Mouse (Mus musculus): ENCODE measurements around the gene Igfbp7. TPM values are rescaled to one million over a fixed set of nuclear protein-coding genes. Genes with fewer than 3 reads are reported as not detected.

Gene Igfbp7
- polyA plus RNA-seq, 1 experiment from 2014 or later, result 57.9 TPM

DNA sequence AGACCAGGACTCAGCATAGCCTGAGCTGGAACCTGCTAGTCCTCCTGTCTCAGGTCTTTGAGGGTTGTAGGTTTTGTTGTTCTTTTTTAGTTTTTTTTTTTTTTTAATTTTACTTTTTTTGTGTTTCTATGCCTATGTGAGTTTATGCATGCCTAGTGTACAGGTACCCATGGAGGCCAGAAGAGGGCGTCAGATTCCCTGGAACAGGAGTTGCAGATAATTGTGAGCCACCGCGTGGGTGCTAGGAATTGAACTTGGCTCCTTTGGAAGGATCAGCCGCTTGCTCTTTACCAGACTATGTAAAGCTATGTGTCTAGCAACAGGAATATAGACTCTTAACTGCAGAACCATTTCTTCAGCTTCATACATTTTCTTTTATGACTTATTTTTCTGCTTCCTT lies 93.6 kb downstream of the Igfbp7 start:
- Histone ChIP-seq H3K4me2 (ENCODE audit: low read length) (no peak overlapping the region), H3K9me3 (replicated peaks; ENCODE audit: control insufficient read depth, low read length, poor library complexity, severe bottlenecking) (no peaks in the 10 kb centered on the region), H3K36me3 (ENCODE audit: control insufficient read depth, insufficient read depth, low read length) (peaks cover 16% of the 10 kb centered on the region)

DNA sequence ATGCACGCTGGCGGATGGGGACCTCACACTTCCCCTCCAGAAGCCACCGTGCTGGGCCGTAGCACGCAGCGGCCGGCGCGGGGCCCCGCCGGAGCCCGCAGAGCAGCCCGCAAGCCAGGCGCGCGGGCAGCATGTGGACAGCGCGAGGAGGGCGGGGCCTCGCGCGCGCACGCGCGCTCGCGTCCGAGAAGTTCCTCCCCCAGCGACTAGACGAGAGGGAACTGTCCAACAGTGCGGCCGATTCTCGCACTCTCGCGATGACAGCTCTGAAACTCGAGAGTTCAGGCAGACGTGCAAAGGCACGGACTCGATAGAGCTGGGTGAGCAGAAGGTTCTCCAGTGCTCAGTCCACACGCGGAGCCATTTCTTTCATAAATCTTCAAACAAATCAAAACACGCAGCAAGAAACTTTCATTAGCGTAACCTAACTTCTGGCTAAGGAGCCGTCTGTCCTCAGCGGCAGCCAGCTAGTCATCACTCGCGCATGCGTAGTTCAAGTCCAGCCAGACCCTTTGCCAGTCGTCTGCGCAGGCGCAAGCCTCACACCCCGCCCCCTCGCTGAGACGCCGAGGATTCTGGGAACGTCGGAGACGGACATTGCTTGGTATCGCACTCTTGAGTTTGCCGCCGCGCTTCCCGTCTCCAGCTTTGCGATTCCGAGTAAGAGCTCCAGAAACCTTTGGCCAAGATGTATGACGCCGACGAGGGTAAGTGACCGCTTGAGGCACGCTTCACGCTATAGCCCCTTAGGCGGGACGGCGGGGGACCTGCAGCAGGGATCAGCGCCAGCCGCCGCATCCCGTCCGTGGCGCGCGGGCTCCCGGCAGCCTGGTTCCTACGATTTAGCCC lies 97.7 kb downstream of the Igfbp7 start, which contains the start of the genes Noa1 and Polr2b:
Gene Noa1 (minus strand): TSS at position 161 of the 849 bp plus-strand sequence.
Gene Polr2b (plus strand): TSS at position 224 of the 849 bp plus-strand sequence.
- peak within 1 kb of the TSS; percentile 90 for H3K27ac ChIP-seq (ENCODE audit: low read length)
- peak within 1 kb of the TSS; percentile 82 for H3K9ac ChIP-seq (ENCODE audit: low read depth, low read length)
- H3K4me2 ChIP-seq (ENCODE audit: low read length), result peak within 1 kb of the TSS; percentile 99
- H3K4me1 ChIP-seq (ENCODE audit: control insufficient read depth, insufficient read depth, low read length), result peaks cover 22% of the 10 kb centered on the region
- H3K4me3 ChIP-seq (ENCODE audit: low read depth, low read length), result peak within 1 kb of the TSS; percentile 76
- WGBS, result under 1% methylated on average over 84 of the region's 85 CpGs
- peaks cover 12% of the 10 kb centered on the region; the same call in 1 of the 2 replicates for H3K36me3 ChIP-seq (ENCODE audit: control insufficient read depth, insufficient read depth, low read length)
- no peaks in the 10 kb centered on the region for H3K9me3 ChIP-seq (replicated peaks; ENCODE audit: control insufficient read depth, low read length, poor library complexity, severe bottlenecking)
- ATAC-seq, result peak; percentile 96
- no peaks in the 10 kb centered on the region for H3K27me3 ChIP-seq (ENCODE audit: control insufficient read depth, insufficient read depth, low read depth, low read length)

More for the DNA sequence above, 93.6 kb downstream of the Igfbp7 start:
- no peaks in the 10 kb centered on the region for H3K27me3 ChIP-seq (ENCODE audit: control insufficient read depth, insufficient read depth, low read depth, low read length)
- no peak overlapping the region for H3K9ac ChIP-seq (ENCODE audit: low read depth, low read length)
- WGBS, result 93% methylated on average over 4 of the region's 4 CpGs
- no peak overlapping the region for H3K4me3 ChIP-seq (ENCODE audit: low read depth, low read length)
- H3K27ac ChIP-seq (ENCODE audit: low read length), result no peak overlapping the region
- ATAC-seq, result no peak
- H3K4me1 ChIP-seq (ENCODE audit: control insufficient read depth, insufficient read depth, low read length), result peaks cover 10% of the 10 kb centered on the region

DNA sequence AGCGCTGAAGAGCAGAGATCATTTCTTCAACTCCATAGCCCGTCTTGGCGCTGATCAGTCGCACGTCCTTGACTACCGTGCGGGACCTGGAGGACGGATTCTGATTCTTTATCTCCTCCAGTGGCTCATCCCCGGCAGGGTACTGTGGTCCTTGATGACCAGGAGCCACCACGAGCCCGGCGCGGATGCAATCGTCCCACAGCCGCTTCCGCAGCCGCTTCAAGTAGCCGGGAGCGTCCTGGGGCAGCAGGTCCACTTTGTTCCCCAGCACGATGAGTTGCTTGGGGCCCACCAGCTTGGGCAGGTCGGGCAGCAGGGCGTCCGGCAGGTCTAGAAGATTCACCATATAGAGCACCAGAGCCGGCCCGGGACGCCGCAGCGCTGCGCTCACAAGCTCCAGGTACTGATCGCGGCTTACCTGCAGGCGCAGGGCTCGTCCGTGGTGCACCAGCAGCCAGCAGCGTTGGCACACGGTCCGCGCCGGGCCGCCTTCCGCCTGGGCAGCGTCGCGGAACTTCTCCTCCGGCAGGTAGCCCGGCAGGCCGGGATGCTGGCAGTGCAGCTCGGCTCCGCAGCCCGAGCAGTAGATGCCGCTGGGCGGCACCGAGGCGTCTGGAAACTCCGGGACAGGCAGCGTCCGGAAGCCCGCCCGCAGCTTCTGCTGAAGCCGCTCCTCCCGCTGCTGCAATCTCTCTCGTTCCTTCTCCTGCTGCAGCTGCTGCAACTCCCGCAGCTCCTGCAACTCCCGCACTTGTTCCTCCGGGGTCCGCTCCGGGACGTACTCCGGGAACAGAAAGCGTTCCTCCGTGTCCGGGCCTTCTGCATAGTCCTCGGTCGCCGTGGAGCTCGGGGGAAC lies 98.6 kb downstream of the Igfbp7 start:
- Histone ChIP-seq H3K9me3 (replicated peaks; ENCODE audit: control insufficient read depth, low read length, poor library complexity, severe bottlenecking) (no peaks in the 10 kb centered on the region), H3K9ac (ENCODE audit: low read depth, low read length) (peak overlapping the region; percentile 82), H3K4me3 (ENCODE audit: low read depth, low read length) (peak overlapping the region; percentile 76), H3K4me2 (ENCODE audit: low read length) (peak overlapping the region; percentile 99), H3K4me1 (ENCODE audit: control insufficient read depth, insufficient read depth, low read length) (peaks cover 22% of the 10 kb centered on the region), H3K36me3 (ENCODE audit: control insufficient read depth, insufficient read depth, low read length) (peaks cover 11% of the 10 kb centered on the region; the same call in 1 of the 2 replicates), H3K27me3 (ENCODE audit: control insufficient read depth, insufficient read depth, low read depth, low read length) (no peaks in the 10 kb centered on the region), H3K27ac (ENCODE audit: low read length) (peak overlapping the region; percentile 90)
- ATAC-seq, result peak; percentile 37
- WGBS, result 0% methylated on average over 74 of the region's 76 CpGs

DNA sequence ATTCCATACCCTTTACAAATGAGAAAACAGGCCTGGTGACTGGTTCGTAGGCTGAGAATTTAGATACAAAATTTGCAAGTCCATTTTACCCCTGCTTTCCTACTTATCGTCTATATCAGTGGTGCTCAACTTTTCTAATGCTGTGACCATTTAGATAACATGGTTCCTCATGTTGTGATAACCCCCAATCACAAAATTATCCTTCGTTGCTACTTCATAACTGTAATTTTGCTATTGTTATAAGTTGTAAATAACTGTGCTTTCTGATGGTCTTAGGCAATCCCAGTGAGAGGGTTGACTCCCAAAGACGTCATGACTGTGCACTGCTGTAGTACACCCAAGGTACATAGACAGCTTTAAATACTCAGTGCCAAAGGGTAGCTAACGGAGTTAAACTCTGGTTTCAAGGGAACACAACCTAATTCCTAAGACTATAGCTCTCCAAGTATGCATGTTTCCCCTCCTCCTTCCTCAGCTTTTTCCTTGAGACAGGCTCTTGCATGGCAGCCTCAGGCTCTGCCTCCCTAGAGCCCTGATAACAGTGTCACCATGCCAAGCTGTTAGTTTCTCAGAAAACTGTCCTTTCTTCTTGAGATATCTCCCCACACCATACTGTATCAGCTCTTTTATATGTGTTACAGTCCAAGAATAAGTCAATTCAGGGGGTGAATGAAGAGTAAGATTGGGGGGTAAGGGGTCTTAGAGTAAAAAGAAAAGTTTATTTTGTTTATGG lies 99.9 kb downstream of the Igfbp7 start:
- ATAC-seq, result no peak
- H3K36me3 ChIP-seq (ENCODE audit: control insufficient read depth, insufficient read depth, low read length), result peaks cover 11% of the 10 kb centered on the region; the same call in 1 of the 2 replicates
- peak overlapping the region; percentile 76 for H3K4me3 ChIP-seq (ENCODE audit: low read depth, low read length)
- 78% methylated on average over 5 of the region's 5 CpGs for WGBS
- H3K27me3 ChIP-seq (ENCODE audit: control insufficient read depth, insufficient read depth, low read depth, low read length), result no peaks in the 10 kb centered on the region
- peaks cover 22% of the 10 kb centered on the region for H3K4me1 ChIP-seq (ENCODE audit: control insufficient read depth, insufficient read depth, low read length)
- peak overlapping the region; percentile 99 for H3K4me2 ChIP-seq (ENCODE audit: low read length)
- no peak overlapping the region for H3K27ac ChIP-seq (ENCODE audit: low read length)
- H3K9ac ChIP-seq (ENCODE audit: low read depth, low read length), result 0 out of 2 replicates have a peak overlapping the region, but pooled peaks have one; percentile 13
- H3K9me3 ChIP-seq (replicated peaks; ENCODE audit: control insufficient read depth, low read length, poor library complexity, severe bottlenecking), result no peaks in the 10 kb centered on the region

DNA sequence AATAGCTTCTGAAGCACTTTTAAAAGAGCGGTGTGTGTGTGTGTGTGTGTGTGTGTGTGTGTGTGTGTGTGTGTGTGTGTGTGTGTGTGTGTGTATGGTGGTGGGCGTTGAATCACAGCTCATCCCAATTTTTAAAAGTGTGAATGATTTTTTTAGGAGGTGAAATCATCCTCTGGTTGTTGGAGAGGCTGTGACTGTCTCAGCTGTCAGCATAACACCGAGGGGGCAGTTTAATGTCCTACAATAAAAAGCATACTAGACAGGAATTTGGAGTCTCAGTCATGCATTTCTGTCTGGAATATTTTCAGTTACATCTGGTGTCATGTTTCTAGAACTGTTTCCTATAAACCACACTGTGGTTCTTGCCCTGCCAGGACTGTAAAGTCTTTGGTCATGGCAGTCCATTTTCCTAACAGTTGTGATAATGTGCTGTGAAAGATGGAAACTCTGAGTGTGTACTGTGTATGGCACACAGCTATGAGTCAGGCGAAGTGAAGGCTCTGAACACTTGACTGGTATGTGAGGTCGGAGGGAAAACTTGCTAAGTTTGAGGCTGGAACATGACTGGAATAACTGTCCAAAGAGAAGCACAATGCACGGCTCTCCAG lies 106.4 kb downstream of the Igfbp7 start:
- H3K27ac ChIP-seq (ENCODE audit: low read length), result no peak overlapping the region
- peaks cover 30% of the 10 kb centered on the region for H3K36me3 ChIP-seq (ENCODE audit: control insufficient read depth, insufficient read depth, low read length)
- no peaks in the 10 kb centered on the region for H3K4me1 ChIP-seq (ENCODE audit: control insufficient read depth, insufficient read depth, low read length)
- WGBS, result 97% methylated on average over 6 of the region's 6 CpGs
- no peak for ATAC-seq
- no peak overlapping the region for H3K4me2 ChIP-seq (ENCODE audit: low read length)
- H3K9me3 ChIP-seq (replicated peaks; ENCODE audit: control insufficient read depth, low read length, poor library complexity, severe bottlenecking), result no peaks in the 10 kb centered on the region
- no peaks in the 10 kb centered on the region for H3K27me3 ChIP-seq (ENCODE audit: control insufficient read depth, insufficient read depth, low read depth, low read length)
- H3K9ac ChIP-seq (ENCODE audit: low read depth, low read length), result no peak overlapping the region
- no peak overlapping the region for H3K4me3 ChIP-seq (ENCODE audit: low read depth, low read length)

DNA sequence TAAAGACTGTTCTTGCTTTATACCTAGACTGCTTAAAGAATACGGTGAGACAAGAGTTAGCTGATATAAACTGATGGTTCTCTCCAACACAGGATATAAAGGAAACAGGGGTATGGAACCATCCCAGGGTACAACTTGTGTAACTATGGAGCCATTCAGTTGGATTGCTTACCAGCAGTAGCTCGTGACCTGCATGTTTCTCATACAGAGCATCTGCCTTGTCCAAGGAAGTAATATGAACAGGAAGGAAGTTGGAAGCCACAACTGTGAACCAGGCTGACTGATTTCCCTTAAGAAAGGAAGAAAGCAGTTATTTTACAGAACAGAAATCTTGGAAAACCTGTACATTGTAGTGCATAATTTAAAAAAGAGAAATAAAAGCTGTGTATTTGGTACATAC lies 108.4 kb downstream of the Igfbp7 start:
- no peak overlapping the region for H3K4me2 ChIP-seq (ENCODE audit: low read length)
- H3K27me3 ChIP-seq (ENCODE audit: control insufficient read depth, insufficient read depth, low read depth, low read length), result no peaks in the 10 kb centered on the region
- no peaks in the 10 kb centered on the region for H3K9me3 ChIP-seq (replicated peaks; ENCODE audit: control insufficient read depth, low read length, poor library complexity, severe bottlenecking)
- H3K36me3 ChIP-seq (ENCODE audit: control insufficient read depth, insufficient read depth, low read length), result peaks cover 26% of the 10 kb centered on the region
- no peak overlapping the region for H3K27ac ChIP-seq (ENCODE audit: low read length)
- WGBS, result 95% methylated on average over 2 of the region's 2 CpGs
- H3K9ac ChIP-seq (ENCODE audit: low read depth, low read length), result no peak overlapping the region
- no peaks in the 10 kb centered on the region for H3K4me1 ChIP-seq (ENCODE audit: control insufficient read depth, insufficient read depth, low read length)
- no peak overlapping the region for H3K4me3 ChIP-seq (ENCODE audit: low read depth, low read length)
- ATAC-seq, result no peak

Other genes starting within 250 kb of the Igfbp7 start
- 0.41 and 0.48 TPM in 2 replicates for gene Spink2, start 196.6 kb downstream of the Igfbp7 start, polyA plus RNA-seq (2015; fragmentation: Nextera tagmentation; extraction: Ambion mirVana)
- gene Rest, start 142.6 kb downstream of the Igfbp7 start, polyA plus RNA-seq (2015; fragmentation: Nextera tagmentation; extraction: Ambion mirVana), result 4.8 and 4.9 TPM in 2 replicates
- gene Noa1, start 98.0 kb downstream of the Igfbp7 start, polyA plus RNA-seq (2015; fragmentation: Nextera tagmentation; extraction: Ambion mirVana), result 36.2 and 36.5 TPM in 2 replicates
- gene Polr2b, start 97.9 kb downstream of the Igfbp7 start, polyA plus RNA-seq (2015; fragmentation: Nextera tagmentation; extraction: Ambion mirVana), result 62.5 and 64.9 TPM in 2 replicates

All from midbrain, embryonic 16.5 days (tissue).